Mouse (Mus musculus) yolk sac, embryonic 10.5 days (tissue): Measurements from ENCODE around the gene Saa1.
A peak's percentile ranks its signal among the peaks of the same experiment; 100 is the strongest.
"Not testable (repeated sequence)": the region's sequence is repeated elsewhere in the genome, so short reads cannot be mapped to it uniquely, and the experiment has no call there.

Source experiments
- DNase-seq: peaks from one replicate; pipeline ENCODE4 v3.0.0-alpha.2; 2017; ENCODE audit warnings: low spot score

Gene Saa1

GRCm38 (mm10) chr7:46742880-46743279 is at the start of gene Saa1:
Gene Saa1 (minus strand): TSS chr7:46742980.
- not testable (repeated sequence) for DNase-seq

- DNase-seq, result no peak
Measured at GRCm38 (mm10) chr7:46789177-46789849, 46.5 kb upstream of the Saa1 start.

GRCm38 (mm10) chr7:46770706-46771105 is 27.9 kb upstream of the Saa1 start:
- DNase-seq, result peak; percentile 68

DNA sequence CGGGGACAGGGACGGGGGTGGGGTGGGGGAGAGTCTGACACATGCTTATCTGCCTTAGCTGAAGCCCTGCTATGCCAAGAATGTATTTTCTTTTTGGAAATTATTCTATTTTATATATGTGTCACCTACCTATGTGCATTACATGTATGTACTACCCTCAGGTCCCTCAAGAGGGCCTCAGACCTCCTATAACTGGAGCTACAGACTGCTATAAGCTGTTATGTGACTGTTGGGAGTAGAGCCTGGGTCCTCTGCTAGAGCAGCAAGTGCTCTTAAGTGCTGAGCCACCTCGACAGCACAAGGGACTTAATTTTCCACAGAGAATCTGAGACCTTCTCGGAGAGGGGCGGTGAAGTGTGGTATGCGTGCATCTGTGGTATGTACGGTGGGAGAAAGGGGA is 25.7 kb upstream of the Saa1 start:
- DNase-seq, result no peak

DNA sequence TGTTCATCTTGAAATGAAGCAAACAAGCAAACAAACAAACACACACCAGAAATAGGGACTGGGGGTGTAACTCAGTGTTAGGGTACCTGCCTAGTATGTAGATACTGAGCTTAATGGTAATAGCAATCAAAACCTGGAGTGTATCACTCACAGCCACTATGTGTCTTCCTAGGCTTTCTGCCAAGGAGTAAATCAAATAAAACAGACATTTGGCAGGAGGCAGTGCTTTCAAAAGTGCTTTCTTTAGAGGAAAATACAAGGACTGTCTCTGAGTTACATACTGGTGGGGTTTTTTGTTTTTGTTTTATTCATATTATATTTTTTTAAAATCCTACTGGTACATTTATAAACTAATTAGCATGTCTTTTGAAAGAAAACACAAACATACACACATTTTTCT is 24.6 kb upstream of the Saa1 start:
- DNase-seq, result no peak

- DNase-seq, result no peak
Measured at GRCm38 (mm10) chr7:46764672-46765071, 21.9 kb upstream of the Saa1 start.

DNA sequence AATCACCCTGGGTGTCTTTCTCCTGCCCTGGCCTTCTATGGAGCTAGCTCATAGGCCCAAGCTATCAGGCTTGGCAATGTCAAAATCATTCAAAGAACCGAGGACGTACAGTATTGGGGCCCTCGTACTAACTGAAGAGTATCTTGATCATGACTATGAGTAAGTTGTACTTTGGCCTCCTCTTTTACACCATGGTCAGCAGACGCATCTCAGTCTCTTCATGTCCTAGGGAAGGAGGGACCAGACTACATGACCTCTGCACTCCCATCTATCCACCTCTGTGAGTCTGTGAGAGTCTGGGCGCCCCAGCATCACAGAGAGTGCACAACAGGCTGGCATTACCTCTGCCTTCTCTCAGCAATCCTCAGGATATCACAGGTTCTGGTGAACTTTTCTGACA is 19.8 kb upstream of the Saa1 start:
- no peak for DNase-seq

- no peak for DNase-seq
Measured at GRCm38 (mm10) chr7:46761049-46761795, 18.4 kb upstream of the Saa1 start.

DNA sequence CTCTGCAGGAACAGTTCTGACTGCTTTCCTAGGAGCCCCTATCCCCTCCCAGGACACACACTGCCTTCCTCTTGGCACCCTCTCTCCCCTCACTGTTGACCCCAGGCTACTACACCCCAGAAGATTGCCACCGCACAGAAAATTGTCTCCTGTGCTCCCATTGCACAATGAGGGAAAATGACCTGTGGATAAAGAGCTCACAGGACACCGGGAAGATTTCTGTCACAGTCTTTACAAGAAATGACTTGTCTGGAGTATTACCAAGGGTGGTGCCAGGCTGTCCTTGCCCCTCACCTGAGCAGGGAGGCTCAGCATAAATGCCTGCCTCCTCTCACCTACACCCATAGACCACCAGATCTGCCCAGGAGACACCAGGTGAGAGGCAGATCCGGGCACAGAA is 8.7 kb upstream of the Saa1 start, which contains the start of gene Saa2:
Gene Saa2, plus strand, starts transcription at position 301 of the 400 bp plus-strand sequence.
- no peak for DNase-seq

GRCm38 (mm10) chr7:46748459-46748858 is 5.7 kb upstream of the Saa1 start:
- no peak for DNase-seq

GRCm38 (mm10) chr7:46746381-46746780 is 3.6 kb upstream of the Saa1 start:
- DNase-seq, result no peak

GRCm38 (mm10) chr7:46745816-46746215 is 3.0 kb upstream of the Saa1 start:
- no peak for DNase-seq

DNA sequence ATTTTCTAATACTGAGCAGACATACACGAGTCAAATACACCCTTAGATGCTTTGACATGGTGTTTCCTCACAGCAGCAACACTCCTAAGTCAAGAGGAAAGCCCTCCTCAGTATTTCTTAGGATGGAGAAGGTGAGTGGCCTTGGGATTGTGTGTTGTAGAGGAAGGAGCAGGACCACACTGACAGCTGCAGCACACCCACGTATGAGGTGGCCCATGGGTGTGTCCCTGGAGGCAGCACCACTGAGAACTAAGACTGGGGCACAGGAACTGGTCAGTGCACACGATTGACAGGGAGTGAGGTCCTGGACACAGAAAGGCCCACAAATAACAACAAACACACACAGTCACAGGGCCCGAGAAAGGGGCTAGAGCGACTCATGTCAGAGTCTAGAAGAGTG is 2.7 kb downstream of the Saa1 start:
- not testable (repeated sequence) for DNase-seq

GRCm38 (mm10) chr7:46738561-46739460 is 4.0 kb downstream of the Saa1 start:
- peak; percentile 36 for DNase-seq

DNA sequence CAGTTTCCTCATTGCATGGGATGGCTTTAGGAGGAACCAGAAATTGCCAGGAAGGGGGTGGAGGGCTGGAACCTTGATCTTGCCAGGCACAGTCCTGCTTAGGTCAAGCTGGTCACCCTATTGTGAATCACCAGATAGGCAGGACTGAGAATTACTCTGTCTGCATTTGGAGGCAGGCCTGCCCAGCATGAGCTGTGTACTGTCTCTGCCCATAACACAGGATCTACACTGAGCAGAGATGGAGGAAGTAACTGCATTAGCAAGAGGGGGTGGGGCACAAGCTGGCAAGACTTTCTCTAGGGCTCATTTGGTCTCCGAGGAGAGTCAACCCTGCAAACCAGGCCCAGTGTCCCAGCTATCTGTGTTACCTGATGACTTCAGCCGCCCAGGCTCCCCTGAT is 7.8 kb downstream of the Saa1 start:
- no peak for DNase-seq

DNA sequence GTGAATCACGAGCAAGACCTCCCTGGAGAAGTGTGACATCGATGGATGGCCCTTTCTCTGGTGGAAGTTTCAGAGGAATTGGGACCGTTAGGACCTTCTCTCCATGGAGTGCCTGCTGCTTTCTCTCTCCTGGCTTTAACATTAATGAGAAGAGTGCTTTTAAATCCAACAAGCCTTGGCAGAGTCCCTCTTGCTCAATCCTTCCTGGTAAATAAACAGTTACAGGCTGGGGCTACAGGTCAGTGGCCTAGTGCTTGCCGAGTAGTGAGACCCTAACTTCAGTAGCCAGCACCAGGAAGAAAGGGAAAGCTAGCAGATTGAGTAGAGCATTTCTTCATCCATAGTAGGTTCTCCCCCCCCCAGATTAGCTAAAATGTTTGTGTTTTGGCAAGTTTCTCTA is 10.3 kb downstream of the Saa1 start, which contains the start of gene Saa4:
Gene Saa4, minus strand, starts transcription at position 146 of the 400 bp plus-strand sequence.
- DNase-seq, result peak; percentile 43

GRCm38 (mm10) chr7:46727584-46727983 is 15.2 kb downstream of the Saa1 start:
- DNase-seq, result no peak

DNA sequence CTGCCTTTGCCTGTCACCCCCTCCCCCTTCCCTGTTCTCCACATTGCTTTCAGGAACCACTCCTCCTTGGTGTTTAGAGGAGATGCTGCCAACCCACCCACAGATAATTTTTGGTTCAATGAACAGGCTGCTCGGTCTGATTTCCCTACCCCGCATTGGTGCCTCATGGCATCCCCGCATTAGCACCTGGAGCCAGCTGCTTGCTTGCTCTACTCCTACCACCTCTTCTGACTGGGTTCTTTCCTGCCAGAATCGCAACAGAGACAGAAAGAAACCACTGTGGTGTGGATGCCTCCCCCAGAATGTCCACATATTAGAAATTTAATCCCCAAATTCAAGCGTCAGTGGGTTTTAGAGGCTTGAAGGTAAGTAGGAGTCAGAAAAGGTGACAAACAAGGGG is 18.4 kb downstream of the Saa1 start:
- DNase-seq, result no peak

GRCm38 (mm10) chr7:46723849-46724248 is 18.9 kb downstream of the Saa1 start:
- peak; percentile 63 for DNase-seq

DNA sequence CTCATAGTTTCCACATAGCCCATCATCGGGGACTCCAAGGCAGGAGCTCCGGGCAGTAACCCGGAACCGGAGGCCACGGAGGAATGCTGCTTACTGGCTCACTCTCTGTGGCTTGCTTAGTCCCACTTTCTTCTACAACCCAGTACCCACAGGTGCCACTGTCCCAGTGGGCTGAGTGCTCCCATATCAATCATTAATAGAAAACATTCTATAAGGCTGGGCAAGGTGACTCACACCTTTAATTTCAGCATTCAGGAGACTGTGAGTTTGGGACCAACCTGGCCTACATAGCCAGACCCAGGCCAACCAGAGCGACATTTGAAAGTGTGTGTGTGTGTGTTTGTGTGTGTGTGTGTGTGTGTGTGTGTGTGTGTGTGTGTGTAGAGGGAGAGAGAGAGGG is 19.4 kb downstream of the Saa1 start:
- no peak for DNase-seq

DNA sequence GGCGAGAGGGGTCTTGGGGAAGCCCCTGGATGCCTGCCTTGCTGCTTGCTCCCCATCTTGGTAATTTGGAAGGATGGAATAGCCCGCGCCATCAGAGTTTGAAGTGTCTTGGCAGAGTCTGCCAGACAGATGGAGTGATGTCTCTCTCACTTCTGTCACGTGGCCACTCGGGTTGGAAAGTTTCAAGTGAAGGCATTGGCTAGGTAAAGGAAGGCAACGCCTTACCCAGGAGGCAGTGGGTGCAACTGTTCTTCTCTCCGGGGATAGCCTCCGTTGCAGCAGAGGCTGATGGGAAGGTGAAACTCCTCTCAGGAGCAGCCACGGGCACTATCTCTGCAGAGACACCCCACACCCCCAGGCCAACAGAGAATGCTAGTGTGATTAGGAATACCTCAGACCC is 22.3 kb downstream of the Saa1 start:
- DNase-seq, result no peak

DNA sequence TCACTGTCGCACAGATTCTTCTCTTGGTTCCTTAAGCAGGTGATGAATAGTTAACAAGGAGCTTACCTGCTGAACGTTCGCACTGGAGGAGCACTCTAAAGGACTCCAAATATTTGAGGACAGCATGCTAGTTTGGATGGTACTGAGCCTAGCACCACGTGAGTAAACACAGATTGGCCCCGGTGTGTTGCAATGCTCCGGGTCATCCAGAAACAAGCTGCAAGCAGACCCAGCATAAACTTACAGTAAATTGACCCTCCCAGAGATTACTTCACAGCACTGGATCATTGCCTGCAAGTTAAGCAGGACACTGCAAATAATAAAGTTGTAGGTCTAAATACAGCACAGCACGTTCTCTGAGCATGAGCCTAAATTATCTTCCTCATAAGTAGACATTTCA is 23.3 kb downstream of the Saa1 start:
- peak; percentile 84 for DNase-seq
